Mouse (Mus musculus) bone marrow macrophage, adult 2 months (primary cell): Measurements from ENCODE around the gene Itfg2.

ENCODE experiments used
- CTCF ChIP-seq: IDR thresholded peaks from 2 replicates; pipeline ENCODE4 v1.5.1; 2012; ENCODE audit warnings: low read depth, mild to moderate bottlenecking, low read length, moderate library complexity
- POLR2A ChIP-seq: IDR thresholded peaks from 2 replicates; pipeline ENCODE4 v1.6.1; 2012; ENCODE audit warnings: mild to moderate bottlenecking, low read depth, low read length, borderline replicate concordance

GRCm38 (mm10) chr6:128440238-128440637, 15.5 kb upstream of the Itfg2 start:
- no peak for TF ChIP-seq CTCF
- no peak for TF ChIP-seq POLR2A
